In genomic region chr12:86104297-86104696, GRCm38 (mm10) we compare ENCODE assay signal across 10 mouse cellular contexts. TPM values are rescaled to one million over a fixed set of nuclear protein-coding genes. Genes with fewer than 3 reads are reported as not detected.
DNase-seq lines count a peak whose midpoint lies in the region; ATAC-seq and TF ChIP-seq lines count a peak whose summit lies in the region.
"Had no signal": no experiment of that assay in that cellular context is flagged by ENCODE, and none has a peak within 500 bp of the region (broad histone marks: within the 10 kb centered on the region; RNA-seq: fewer than 3 reads in every experiment).

No protein-coding gene starts in this region.

- POLR2A ChIA-PET in Patski (lab: Charles Lee), result no interaction called here

- CTCF ChIA-PET in Patski (lab: Charles Lee), result interaction anchor here (1.0 to 1.3 kb wide), 2 partner anchors 12 to 17 kb away, joined by 4 read pairs; no protein-coding TSS in a partner anchor

- H3K36me3 ChIP-seq in lung, embryonic 14.5 days (ENCODE audit: insufficient read depth), result peaks cover 2% of the 10 kb centered on the region; the same call in 1 of the 2 replicates
- H3K36me3 ChIP-seq in hindbrain, embryonic 11.5 days (ENCODE audit: control insufficient read depth, insufficient read depth, low read length), result no peaks in the 10 kb centered on the region

- peak overlapping the region; percentile 71; the same call in 1 of the 2 replicates for H3K27ac ChIP-seq in cortical plate, adult 2 months (ENCODE audit: insufficient read depth, low read length)
- H3K27ac ChIP-seq in lung, embryonic 14.5 days (ENCODE audit: low read depth), result peak overlapping the region; percentile 71; the same call in 1 of the 2 replicates
- H3K27ac ChIP-seq in hindbrain, embryonic 11.5 days (ENCODE audit: low read depth, low read length), result no peak overlapping the region

- no peak overlapping the region for H3K4me3 ChIP-seq in cortical plate, adult 2 months (ENCODE audit: insufficient read depth, low read length)
- H3K4me3 ChIP-seq in lung, embryonic 14.5 days (ENCODE audit: low read depth, low read length), result no peak overlapping the region
- H3K4me3 ChIP-seq in hindbrain, embryonic 11.5 days (ENCODE audit: low read depth, low read length), result no peak overlapping the region

- no peak overlapping the region for H3K9ac ChIP-seq in lung, embryonic 14.5 days
- no peak overlapping the region for H3K9ac ChIP-seq in hindbrain, embryonic 11.5 days (ENCODE audit: low read depth, low read length)

- no peak for DNase-seq in Patski (ENCODE audit: low read depth, low spot score)
- DNase-seq in heart, postnatal 4 days, result peak; percentile 71
- peak; percentile 73 for DNase-seq in lung, embryonic 14.5 days
- no peak for DNase-seq in adrenal gland, postnatal 4 days (ENCODE audit: low spot score in 2 of 2)
- no peak for DNase-seq in retina, embryonic 14.5 days (ENCODE audit: low spot score)
- DNase-seq in hindbrain, embryonic 11.5 days (ENCODE audit: low spot score), result no peak
- DNase-seq: cerebellum, postnatal 25 days; liver had no signal

- no peak overlapping the region for H3K4me2 ChIP-seq in lung, embryonic 14.5 days
- H3K4me2 ChIP-seq in hindbrain, embryonic 11.5 days (replicated peaks; ENCODE audit: low read depth, low read length), result no peak overlapping the region

- 20% methylated on average over 11 of the region's 11 CpGs for WGBS in lung, embryonic 14.5 days
- WGBS in hindbrain, embryonic 11.5 days, result 78% methylated on average over 11 of the region's 11 CpGs

- peaks cover 4% of the 10 kb centered on the region; the same call in 1 of the 2 replicates for H3K4me1 ChIP-seq in cortical plate, adult 2 months (ENCODE audit: control insufficient read depth, insufficient read depth, low read length)
- H3K4me1 ChIP-seq in lung, embryonic 14.5 days (ENCODE audit: insufficient read depth), result peaks cover 17% of the 10 kb centered on the region
- H3K4me1 ChIP-seq in hindbrain, embryonic 11.5 days (replicated peaks; ENCODE audit: control insufficient read depth, insufficient read depth, low read length), result peaks cover 2% of the 10 kb centered on the region; the same call in 1 of the 2 replicates

- TF ChIP-seq CTCF in Patski (IDR thresholded peaks at IDR 0.05), result no peak
- no peak for TF ChIP-seq CTCF in cortical plate, adult 2 months (IDR thresholded peaks at IDR 0.05; ENCODE audit: extremely low read depth, insufficient read depth, low read length)
- no peak for TF ChIP-seq CTCF in lung, embryonic 14.5 days (IDR thresholded peaks at IDR 0.05; ENCODE audit: low read depth)

- no peak for TF ChIP-seq POLR2A in cortical plate, adult 2 months (IDR thresholded peaks at IDR 0.05; ENCODE audit: extremely low read depth, insufficient read depth, low read length)

- ATAC-seq in Patski, result peak; percentile 74
- peak; percentile 76 for ATAC-seq in lung, embryonic 14.5 days (ENCODE audit: insufficient read depth)
- no peak for ATAC-seq in hindbrain, embryonic 11.5 days (ENCODE audit: low FRiP score)

- in situ Hi-C loops in Patski (cut with MboI; ENCODE audit: low pct_unique_long_range_greater_than_20kb), result no loop called here

- H3K27me3 ChIP-seq in Patski, result no peaks in the 10 kb centered on the region
- no peaks in the 10 kb centered on the region for H3K27me3 ChIP-seq in lung, embryonic 14.5 days (ENCODE audit: insufficient read depth, low read length)
- no peaks in the 10 kb centered on the region for H3K27me3 ChIP-seq in hindbrain, embryonic 11.5 days (ENCODE audit: control insufficient read depth, insufficient read depth, low read length)

- no peaks in the 10 kb centered on the region for H3K9me3 ChIP-seq in lung, embryonic 14.5 days (ENCODE audit: low read depth, low read length)
- no peaks in the 10 kb centered on the region for H3K9me3 ChIP-seq in hindbrain, embryonic 11.5 days (ENCODE audit: control insufficient read depth, low read length)

RNA-seq across cellular contexts. Expression of gene Ift43, which starts 22.0 kb away (rescaled TPM):
- 108 TPM for polyA plus RNA-seq in Patski (2021)
- polyA plus RNA-seq in cortical plate, adult 2 months (2012; rRNA removed), result 22.1 and 26.2 TPM in 2 replicates
- 10 to 100 TPM; 42.8 to 45.3 TPM for total RNA-seq in heart, postnatal 4 days (2021)
- 88.1 and 88.3 TPM in 2 replicates for polyA plus RNA-seq in lung, embryonic 14.5 days (2014; fragmentation: Nextera tagmentation; extraction: Ambion mirVana)
- total RNA-seq in adrenal gland, postnatal 4 days (2021), result 10 to 100 TPM; 30.7 to 34.2 TPM
- polyA plus RNA-seq in hindbrain, embryonic 11.5 days (2014; fragmentation: Nextera tagmentation; extraction: Ambion mirVana), result 93.8 and 102 TPM in 2 replicates
- total RNA-seq: neutrophil, adult 5-6 weeks had no signal

RNA-seq across cellular contexts. Expression of gene Tgfb3, which starts 25.5 kb away (rescaled TPM):
- polyA plus RNA-seq in Patski (2021), result 25.6 TPM
- polyA plus RNA-seq in cortical plate, adult 2 months (2012; rRNA removed), result 10.0 and 10.5 TPM in 2 replicates
- total RNA-seq in heart, postnatal 4 days (2021), result 10 to 100 TPM; 18.6 to 19.2 TPM
- 46.1 and 50.5 TPM in 2 replicates for polyA plus RNA-seq in lung, embryonic 14.5 days (2014; fragmentation: Nextera tagmentation; extraction: Ambion mirVana)
- total RNA-seq in adrenal gland, postnatal 4 days (2021), result 10 to 100 TPM; 19.8 to 23.4 TPM
- polyA plus RNA-seq in hindbrain, embryonic 11.5 days (2014; fragmentation: Nextera tagmentation; extraction: Ambion mirVana), result 5.7 and 6.0 TPM in 2 replicates

Comparison
In these comparisons a context has a peak if more than half of its experiments do, and no peak if none do; other contexts are left out.
1. DNase-seq: peak in heart, postnatal 4 days (single experiment) and lung, embryonic 14.5 days (single experiment); none in Patski (single experiment), adrenal gland, postnatal 4 days (0 of 2), retina, embryonic 14.5 days (single experiment) and hindbrain, embryonic 11.5 days (single experiment).